20 mouse cellular contexts compared by ENCODE assay signal in genomic region chr2:59587387-59588095, GRCm38 (mm10). TPM values are rescaled to one million over a fixed set of nuclear protein-coding genes. Genes with fewer than 3 reads are reported as not detected.
DNase-seq lines count a peak whose midpoint lies in the region; ATAC-seq lines count a peak whose summit lies in the region.
"Had no signal": no experiment of that assay in that cellular context is flagged by ENCODE, and none has a peak within 500 bp of the region (broad histone marks: within the 10 kb centered on the region; RNA-seq: fewer than 3 reads in every experiment).

No protein-coding gene starts in this region.

- DNase-seq in gastrocnemius, adult 18-20 months (ENCODE audit: low spot score), result peak; percentile 10
- no peak for DNase-seq in gastrocnemius, postnatal 10 days
- peak; percentile 39 for DNase-seq in midbrain, embryonic 11.5 days (ENCODE audit: low spot score, missing footprints)
- no peak for DNase-seq in midbrain, embryonic 14.5 days
- peak; percentile 83 for DNase-seq in brain, adult 2 months (ENCODE audit: low read depth, low spot score)
- DNase-seq in retina, postnatal 1 day, result peak; percentile 89
- DNase-seq in thymus, postnatal 10 days (ENCODE audit: low spot score in 2 of 2), result no peak
- DNase-seq: adrenal gland, postnatal 36 days; cerebellum, postnatal 36 days; heart, adult 2 months; kidney, adult 18-20 months; kidney, postnatal 36 days; layer of hippocampus, postnatal 36 days; lung, adult 2 months had no signal

- no peaks in the 10 kb centered on the region for H3K4me1 ChIP-seq in midbrain, embryonic 11.5 days (ENCODE audit: control insufficient read depth, insufficient read depth, low read length)
- H3K4me1 ChIP-seq in midbrain, embryonic 14.5 days (ENCODE audit: control insufficient read depth, insufficient read depth, low read length), result no peaks in the 10 kb centered on the region
- H3K4me1 ChIP-seq: limb, embryonic 15.5 days; neural tube, embryonic 13.5 days had no signal

- WGBS in midbrain, embryonic 11.5 days, result 84% methylated on average over 10 of the region's 10 CpGs
- WGBS in midbrain, embryonic 14.5 days, result 88% methylated on average over 10 of the region's 10 CpGs

- H3K4me2 ChIP-seq in midbrain, embryonic 11.5 days, result no peak overlapping the region
- H3K4me2 ChIP-seq in midbrain, embryonic 14.5 days (ENCODE audit: low read length), result no peak overlapping the region
- H3K4me2 ChIP-seq: hindbrain, embryonic 14.5 days; limb, embryonic 15.5 days; neural tube, embryonic 13.5 days had no signal

- no peaks in the 10 kb centered on the region for H3K27me3 ChIP-seq in midbrain, embryonic 11.5 days (ENCODE audit: control insufficient read depth, insufficient read depth, low read length)
- no peaks in the 10 kb centered on the region for H3K27me3 ChIP-seq in midbrain, embryonic 14.5 days (ENCODE audit: control insufficient read depth, insufficient read depth, low read length)
- H3K27me3 ChIP-seq: neural tube, embryonic 13.5 days had no signal

- H3K9ac ChIP-seq in midbrain, embryonic 11.5 days (ENCODE audit: low read length), result no peak overlapping the region
- H3K9ac ChIP-seq in midbrain, embryonic 14.5 days (replicated peaks; ENCODE audit: low read length), result no peak overlapping the region
- H3K9ac ChIP-seq: hindbrain, embryonic 14.5 days; limb, embryonic 15.5 days; neural tube, embryonic 13.5 days had no signal

- H3K36me3 ChIP-seq in midbrain, embryonic 11.5 days (ENCODE audit: control insufficient read depth, insufficient read depth, low read length), result no peaks in the 10 kb centered on the region
- no peaks in the 10 kb centered on the region for H3K36me3 ChIP-seq in midbrain, embryonic 14.5 days (ENCODE audit: control insufficient read depth, insufficient read depth, low read length)
- H3K36me3 ChIP-seq: embryonic facial prominence, embryonic 10.5 days; limb, embryonic 15.5 days; neural tube, embryonic 13.5 days had no signal

- no peak overlapping the region for H3K4me3 ChIP-seq in midbrain, embryonic 11.5 days (ENCODE audit: low read depth, low read length)
- H3K4me3 ChIP-seq in midbrain, embryonic 14.5 days (replicated peaks; ENCODE audit: low read depth, low read length), result no peak overlapping the region
- H3K4me3 ChIP-seq: embryonic facial prominence, embryonic 10.5 days; heart, adult 2 months; limb, embryonic 15.5 days; neural tube, embryonic 13.5 days had no signal

- H3K9me3 ChIP-seq in midbrain, embryonic 11.5 days (ENCODE audit: control insufficient read depth, low read length), result no peaks in the 10 kb centered on the region
- H3K9me3 ChIP-seq in midbrain, embryonic 14.5 days (ENCODE audit: control insufficient read depth, low read length), result no peaks in the 10 kb centered on the region
- H3K9me3 ChIP-seq: embryonic facial prominence, embryonic 10.5 days; limb, embryonic 15.5 days; neural tube, embryonic 13.5 days had no signal

- no peak for ATAC-seq in midbrain, embryonic 11.5 days (ENCODE audit: low FRiP score)
- no peak for ATAC-seq in midbrain, embryonic 14.5 days (ENCODE audit: low FRiP score, low TSS enrichment)
- ATAC-seq in inflammation-experienced regulatory T-cells, adult 6 months, result no peak
- ATAC-seq: midbrain, embryonic 16.5 days had no signal

- no peak overlapping the region for H3K27ac ChIP-seq in midbrain, embryonic 11.5 days (ENCODE audit: low read depth, low read length)
- no peak overlapping the region for H3K27ac ChIP-seq in midbrain, embryonic 14.5 days (replicated peaks; ENCODE audit: low read depth, low read length)
- H3K27ac ChIP-seq: embryonic facial prominence, embryonic 10.5 days; heart, adult 2 months; hindbrain, embryonic 14.5 days; limb, embryonic 15.5 days; neural tube, embryonic 13.5 days had no signal

RNA-seq across cellular contexts. Expression of gene Tanc1, which starts 24.3 kb away (rescaled TPM):
- total RNA-seq in gastrocnemius, adult 18-20 months (2021), result 1 to 10 TPM; 4.8 to 6.6 TPM
- 10 to 100 TPM; 13.6 to 21.0 TPM for total RNA-seq in gastrocnemius, postnatal 10 days (2021)
- polyA plus RNA-seq in midbrain, embryonic 11.5 days (2014; fragmentation: Nextera tagmentation; extraction: Ambion mirVana), result 6.2 and 6.7 TPM in 2 replicates
- 2.0 and 5.5 TPM in 2 replicates for polyA plus RNA-seq in midbrain, embryonic 14.5 days (2014; fragmentation: Nextera tagmentation; extraction: Ambion mirVana)
- 10 to 100 TPM in 1 of 3 experiments, 1 to 10 TPM in 2; 4.7 to 13.5 (median 9.6) TPM for polyA plus RNA-seq in inflammation-experienced regulatory T-cells, adult 6 months (2017; shearing (Covaris generic))

Comparison
In these comparisons a context has a peak if more than half of its experiments do, and no peak if none do; other contexts are left out.
1. DNase-seq: peak in gastrocnemius, adult 18-20 months (single experiment), midbrain, embryonic 11.5 days (single experiment), brain, adult 2 months (single experiment) and retina, postnatal 1 day (single experiment); none in gastrocnemius, postnatal 10 days (single experiment), midbrain, embryonic 14.5 days (single experiment) and thymus, postnatal 10 days (0 of 2).